Mouse (Mus musculus) heart, postnatal 0 days (tissue): Measurements from ENCODE around the gene Mb21d2.

Experiments
- CTCF ChIP-seq: IDR thresholded peaks from 2 replicates; pipeline ENCODE4 v1.5.1; 2016; ENCODE audit warnings: antibody characterized with exemption, control low read depth, low read depth
- EP300 ChIP-seq: IDR thresholded peaks from 2 replicates; pipeline ENCODE4 v1.6.1; 2016; ENCODE audit warnings: antibody characterized with exemption, low read depth

DNA sequence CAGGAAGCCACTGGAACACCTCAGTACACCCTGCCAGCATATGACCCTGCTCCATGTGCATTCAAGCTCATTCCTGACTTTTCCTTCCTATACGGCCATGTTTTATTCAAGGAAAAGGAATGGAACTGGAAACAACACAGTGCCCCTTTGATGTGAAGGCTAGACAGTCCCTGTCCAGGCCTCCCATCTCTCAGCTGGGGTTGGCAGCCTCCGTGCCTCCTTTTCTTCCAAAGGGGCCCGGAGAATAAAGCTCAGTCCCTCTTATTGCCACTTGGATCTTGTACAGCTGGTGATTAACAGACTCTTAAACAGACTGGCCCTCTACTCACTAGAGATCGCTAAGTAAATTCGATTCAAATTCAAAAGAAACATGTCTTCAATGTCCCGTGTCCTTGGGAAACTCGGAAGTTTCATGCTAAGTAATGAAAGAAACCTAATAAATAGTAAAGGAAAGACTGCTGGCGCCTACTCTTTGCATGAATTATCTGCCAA, 56.0 kb downstream of the Mb21d2 start:
- no peak for TF ChIP-seq CTCF
- no peak for TF ChIP-seq EP300
